Mouse (Mus musculus) B cell, adult 67 days (primary cell): ENCODE measurements around the gene Acp4. TPM values are rescaled to one million over a fixed set of nuclear protein-coding genes. Genes with fewer than 3 reads are reported as not detected.

Experiments used
- total RNA-seq, 2 experiments: library from RNA; stranded (reverse); gene quantifications; 4 replicates each; pipeline ENCODE4 v1.2.4; 2023

The Acp4 gene
- total RNA-seq: not detected

DNA sequence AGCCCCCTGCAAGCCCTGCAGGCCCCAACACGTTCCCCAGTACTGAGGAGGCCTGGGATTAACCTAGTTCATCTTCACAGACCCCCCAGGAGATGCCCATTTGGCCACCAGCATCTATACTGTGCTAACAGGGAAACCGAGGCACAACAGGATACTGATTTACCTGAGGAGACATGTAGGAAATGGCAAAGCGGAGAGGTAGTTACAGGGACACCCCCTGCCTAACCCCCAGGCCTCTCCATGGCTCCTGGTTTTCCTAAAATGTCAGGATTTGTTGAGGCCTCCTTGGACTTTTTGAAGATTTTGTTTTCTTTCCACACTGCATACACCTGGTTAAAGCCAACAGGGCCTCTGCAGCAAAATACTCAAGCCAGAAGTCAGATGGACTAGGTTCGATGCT, at the start of gene Acp4:
Gene Acp4 (minus strand): TSS at position 101 of the 400 bp plus-strand sequence.

DNA sequence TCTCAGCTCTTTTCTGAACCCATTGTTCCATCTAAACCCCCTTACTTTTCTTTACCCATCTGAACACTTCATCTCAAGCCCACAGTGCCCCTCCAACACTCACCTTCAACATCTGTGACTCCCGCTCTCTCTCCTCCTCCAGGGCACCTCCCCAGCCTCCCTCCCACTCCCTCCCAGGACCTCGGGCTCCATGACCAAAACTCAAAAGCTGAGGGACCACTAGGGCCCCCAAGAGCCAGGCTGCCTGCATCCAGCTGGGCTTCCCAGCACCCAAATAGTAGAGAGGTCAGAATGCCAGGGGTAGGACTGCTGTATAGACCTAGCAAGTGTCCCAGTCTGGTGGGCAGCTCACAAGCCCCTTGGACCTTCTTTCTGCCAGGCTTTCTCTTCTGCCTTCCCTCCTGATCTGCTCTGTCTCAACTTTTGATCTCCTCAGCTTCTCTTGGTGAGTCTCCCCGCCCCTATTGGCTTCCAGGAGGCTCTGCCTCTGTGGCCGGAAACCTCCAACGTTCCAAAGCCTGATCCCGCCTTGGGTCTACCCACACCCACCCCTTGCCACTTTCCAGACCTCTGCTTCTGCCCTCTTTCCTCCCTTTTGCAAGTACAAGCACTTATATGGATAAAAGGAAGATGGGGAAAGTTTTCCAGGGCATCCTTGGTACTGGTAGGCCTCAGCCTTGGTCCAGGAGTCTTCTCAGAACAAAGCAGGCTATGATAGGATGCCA, 49.5 kb upstream of the Acp4 start, which contains the start of gene Clec11a:
Gene Clec11a (minus strand): TSS at position 387 of the 725 bp plus-strand sequence.

DNA sequence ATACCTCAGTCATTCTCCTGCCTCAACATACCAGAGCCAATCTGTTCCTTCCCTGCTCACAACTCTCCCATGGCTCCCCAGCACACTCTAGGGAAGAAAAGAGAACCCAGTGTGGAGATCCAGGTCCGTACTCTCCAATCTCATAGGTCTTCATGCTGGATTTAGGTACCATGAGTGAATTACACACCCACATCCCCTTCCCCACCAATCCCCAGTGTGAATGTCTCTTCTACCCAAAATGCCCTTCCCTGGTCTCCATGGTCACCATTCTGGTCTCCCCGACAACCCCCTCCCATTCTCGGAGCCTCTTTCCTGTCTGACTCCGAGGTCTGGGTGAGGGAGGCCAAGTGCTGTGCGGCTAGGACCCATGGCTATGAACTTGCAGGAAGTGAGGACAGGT, 4.0 kb upstream of the Acp4 start, which contains the start of gene Gm15517:
Gene Gm15517 (plus strand): TSS at position 301 of the 400 bp plus-strand sequence.

DNA sequence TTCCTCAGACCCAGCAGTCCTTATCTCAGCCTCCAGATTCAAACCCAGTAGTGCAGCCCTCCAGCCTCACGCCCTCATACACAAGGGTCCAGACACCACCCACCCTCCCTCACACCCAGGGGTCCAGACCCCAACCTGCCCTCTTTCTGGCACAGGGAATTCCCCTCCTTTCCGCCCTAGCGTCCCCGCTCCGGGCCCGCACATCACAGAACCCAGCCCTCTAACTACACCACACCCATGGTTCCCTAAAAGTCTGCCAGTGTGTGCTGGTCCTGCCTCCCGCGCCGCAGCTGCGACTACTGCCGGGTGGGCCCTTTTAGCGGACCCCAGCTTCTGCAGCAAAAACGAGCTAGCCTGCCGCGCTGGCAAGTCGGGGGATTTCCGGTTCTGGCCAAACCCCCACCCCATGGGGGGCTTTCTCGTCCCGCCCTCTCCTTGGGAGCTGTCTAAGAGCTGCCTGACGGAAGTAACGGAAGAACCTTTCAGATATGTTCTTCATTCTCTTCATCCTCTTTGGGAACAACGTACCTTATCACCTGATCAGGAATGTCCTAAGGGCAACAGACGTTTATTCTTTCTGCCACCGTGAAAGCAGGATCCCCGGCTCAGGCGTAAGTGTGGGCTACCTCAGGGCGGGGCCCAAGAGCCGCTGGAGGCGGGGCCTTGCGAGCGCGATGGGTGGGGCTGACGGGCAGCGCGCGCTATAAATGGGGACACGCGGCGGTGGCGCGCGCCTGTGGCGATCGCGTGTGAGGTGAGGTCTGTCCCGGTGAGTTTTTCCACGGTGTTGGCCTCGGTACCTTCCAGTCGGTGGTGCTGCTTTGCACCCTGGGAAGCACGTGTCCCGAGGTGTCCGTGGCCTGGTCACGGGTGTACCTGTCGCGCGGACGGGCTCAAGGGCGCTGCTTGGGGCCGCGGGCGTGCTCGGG, 10.9 kb downstream of the Acp4 start, which contains the start of the genes 1700028J19Rik and 2410002F23Rik:
Gene 1700028J19Rik (minus strand): TSS at position 641 of the 929 bp plus-strand sequence.
Gene 2410002F23Rik (plus strand): TSS at position 668 of the 929 bp plus-strand sequence.

DNA sequence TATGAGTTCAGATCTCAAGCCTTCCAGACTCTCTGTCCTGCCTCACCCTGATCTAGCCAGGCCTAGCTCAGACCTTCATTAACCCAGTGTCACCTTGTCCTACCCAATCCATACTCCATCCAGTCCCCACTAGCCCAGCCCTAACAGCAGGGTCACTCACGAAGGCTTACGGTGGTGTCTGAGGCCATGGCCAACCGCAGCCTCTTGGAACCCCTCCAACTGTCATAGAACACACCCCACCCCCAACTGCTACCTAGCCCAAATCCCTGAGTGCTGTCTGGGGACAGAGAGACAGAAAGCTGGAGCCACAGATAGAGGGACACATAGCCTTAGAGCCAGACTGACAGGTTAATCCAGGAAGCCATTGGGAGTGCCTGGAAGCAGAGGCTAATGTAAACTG, 21.3 kb downstream of the Acp4 start, which contains the start of gene Gm36864:
Gene Gm36864 (plus strand): TSS at position 269 of the 400 bp plus-strand sequence.

DNA sequence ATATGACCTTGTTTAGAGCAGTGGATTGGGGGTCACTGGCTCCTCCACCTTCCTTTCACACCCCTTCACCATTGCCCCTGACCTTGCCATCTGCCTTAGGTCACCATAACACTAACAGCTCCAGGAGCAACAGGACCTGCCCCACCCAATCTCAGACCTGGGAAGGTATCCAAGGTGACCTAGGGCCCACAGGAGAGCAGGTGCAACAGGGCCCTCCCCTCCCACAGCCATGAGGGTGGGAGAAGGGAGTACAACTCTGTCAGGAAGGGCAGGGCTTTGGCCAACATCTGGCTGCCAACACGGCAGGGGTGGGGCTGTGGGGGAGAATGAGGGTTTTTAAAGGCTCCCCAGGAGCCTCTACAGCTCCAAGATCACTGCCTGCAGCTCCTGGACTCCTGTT, 32.1 kb downstream of the Acp4 start, which contains the start of gene Klk1:
Gene Klk1 (plus strand): TSS at position 285 of the 400 bp plus-strand sequence.

DNA sequence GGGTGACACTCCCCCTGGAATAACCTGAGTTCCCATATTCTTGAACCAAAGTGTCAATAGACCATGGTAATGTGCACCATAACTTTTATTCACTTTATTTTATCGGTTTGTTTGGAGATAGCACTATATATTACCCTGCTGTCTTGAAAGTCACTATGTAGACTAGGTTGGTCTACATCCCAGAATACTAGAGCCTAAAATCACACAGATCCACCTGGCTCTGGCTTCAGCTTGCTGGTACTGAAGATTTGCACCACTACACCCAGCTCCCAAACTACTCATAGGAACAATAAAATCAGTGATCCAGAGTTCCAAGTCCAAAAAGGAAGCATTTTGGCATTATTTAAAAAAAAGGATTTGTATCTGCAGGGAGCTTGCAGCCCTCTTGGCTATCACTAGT, 41.5 kb downstream of the Acp4 start, which contains the start of gene Klk1b5:
Gene Klk1b5 (plus strand): TSS at position 301 of the 400 bp plus-strand sequence.

DNA sequence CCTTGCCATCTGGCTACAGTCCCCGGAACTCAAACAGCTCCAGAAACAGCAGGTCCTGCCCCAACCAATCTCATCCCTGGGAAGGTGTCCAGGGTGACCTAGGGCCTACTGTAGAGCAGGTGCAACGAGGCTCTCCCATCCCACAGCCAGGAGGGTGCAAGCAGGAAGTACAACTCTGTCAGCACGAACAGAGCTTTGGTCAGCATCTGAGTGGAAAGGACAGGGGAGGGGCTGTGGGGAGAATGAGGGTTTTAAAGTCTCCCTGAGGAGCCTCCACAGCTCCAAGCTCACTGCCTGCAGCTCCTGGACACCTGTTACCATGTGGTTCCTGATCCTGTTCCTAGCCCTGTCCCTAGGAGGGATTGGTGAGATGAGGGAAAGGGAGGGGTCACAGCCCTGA, 50.0 kb downstream of the Acp4 start, which contains the start of gene Klk1b4:
Gene Klk1b4 (plus strand): TSS at position 301 of the 400 bp plus-strand sequence.

Other genes with a start within 250 kb of the Acp4 start
- gene Klk1b26, start 245.2 kb downstream of the Acp4 start, total RNA-seq: not detected
- gene Klk1b27, start 205.1 kb downstream of the Acp4 start, total RNA-seq: not detected
- gene Klk1b21, start 155.1 kb downstream of the Acp4 start, total RNA-seq: not detected
- gene Klk1b22, start 144.7 kb downstream of the Acp4 start, total RNA-seq: not detected
- not detected for gene Klk1b16, start 120.6 kb downstream of the Acp4 start, total RNA-seq
- gene Klk1b24, start 69.1 kb downstream of the Acp4 start, total RNA-seq: not detected
- not detected for gene Klk1b3, start 59.2 kb downstream of the Acp4 start, total RNA-seq
- not detected for gene Klk1b4, start 49.9 kb downstream of the Acp4 start, total RNA-seq
- gene Klk1b5, start 41.4 kb downstream of the Acp4 start, total RNA-seq: not detected
- gene Klk1, start 32.0 kb downstream of the Acp4 start, total RNA-seq: not detected
- gene Gm36864, start 21.2 kb downstream of the Acp4 start, total RNA-seq: not detected
- 1 to 10 TPM; 1.8 to 2.2 TPM for gene 1700028J19Rik, start 10.7 kb downstream of the Acp4 start, total RNA-seq
- 100 to 1,000 TPM; 154 to 171 TPM for gene 2410002F23Rik, start 10.7 kb downstream of the Acp4 start, total RNA-seq
- not detected for gene Gm15517, start 4.1 kb upstream of the Acp4 start, total RNA-seq
- 1 to 10 TPM; 1.2 to 1.7 TPM for gene Clec11a, start 49.5 kb upstream of the Acp4 start, total RNA-seq
- 10 to 100 TPM; 38.5 to 52.4 TPM for gene Shank1, start 52.9 kb upstream of the Acp4 start, total RNA-seq
- not detected for gene Syt3, start 126.7 kb upstream of the Acp4 start, total RNA-seq
- 1 to 10 TPM in 1 of 2 experiments, not detected in 1; 1.1 TPM for gene 1700008O03Rik, start 128.4 kb upstream of the Acp4 start, total RNA-seq
- gene Lrrc4b, start 171.6 kb upstream of the Acp4 start, total RNA-seq: not detected
- gene Aspdh, start 208.0 kb upstream of the Acp4 start, total RNA-seq: not detected
- 10 to 100 TPM; 57.1 to 67.4 TPM for gene Josd2, start 210.6 kb upstream of the Acp4 start, total RNA-seq
- 10 to 100 TPM; 76.4 to 79.9 TPM for gene Emc10, start 239.2 kb upstream of the Acp4 start, total RNA-seq
- 10 to 100 TPM; 12.0 to 15.5 TPM for gene Fam71e1, start 239.2 kb upstream of the Acp4 start, total RNA-seq